Mouse (Mus musculus) lung, postnatal 0 days (tissue): ENCODE data around the gene Arhgap21.
A peak's percentile ranks its signal among the peaks of the same experiment; 100 is the strongest.

Experiments used
- CTCF ChIP-seq: IDR thresholded peaks from 2 replicates; pipeline ENCODE4 v1.5.1; 2016; ENCODE audit warnings: antibody characterized with exemption, mild to moderate bottlenecking
- EP300 ChIP-seq: IDR thresholded peaks from 2 replicates; pipeline ENCODE4 v1.6.1; 2016; ENCODE audit warnings: antibody characterized with exemption, mild to moderate bottlenecking, control low read depth

- peak; percentile 14; the same call in 1 of the 2 replicates for TF ChIP-seq CTCF
- TF ChIP-seq EP300, result no peak
These were observed 40.8 kb upstream of the Arhgap21 start for GRCm38 (mm10) chr2:21009258-21010140.
